Mouse (Mus musculus) olfactory bulb, adult 2 months (tissue): Measurements from ENCODE around the gene Npb.

Source experiments
- CTCF ChIP-seq: fragments of 200-500 bp; IDR thresholded peaks from 2 replicates; pipeline ENCODE4 v1.5.1; 2012; ENCODE audit warnings: low read depth, mild to moderate bottlenecking, low read length, moderate library complexity; ENCODE audit not compliant: insufficient read depth
- POLR2A ChIP-seq: fragments of 200-500 bp; IDR thresholded peaks from 2 replicates; pipeline ENCODE4 v1.6.1; 2012; ENCODE audit warnings: mild to moderate bottlenecking, low read depth, low read length, moderate library complexity; ENCODE audit not compliant: insufficient read depth

DNA sequence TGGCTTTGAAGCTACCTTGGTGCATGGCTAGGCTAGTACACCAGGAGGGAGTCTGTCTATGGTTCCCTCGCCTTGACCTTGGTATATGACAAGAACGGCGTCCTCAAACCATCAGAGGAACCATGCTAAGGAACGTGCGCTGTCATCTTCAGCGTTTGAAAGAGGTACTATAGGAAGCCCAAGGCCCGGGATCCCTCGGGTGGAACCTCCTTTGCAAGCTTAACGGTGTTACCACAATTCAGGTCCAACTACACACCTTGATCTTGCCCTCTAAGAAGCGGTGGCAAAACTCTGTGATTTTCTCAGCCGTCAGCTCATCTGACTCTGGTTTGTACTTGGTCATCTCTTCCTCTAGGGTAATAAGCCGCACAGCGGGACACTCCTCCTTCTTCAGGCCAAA lies 45.3 kb upstream of the Npb start:
- TF ChIP-seq POLR2A (no peak), CTCF (no peak)
